Mouse (Mus musculus): ENCODE results near the gene Pcgf1. TPM values are rescaled to one million over a fixed set of nuclear protein-coding genes. Genes with fewer than 3 reads are reported as not detected.

Gene Pcgf1
- total RNA-seq, 2 experiments from 2014 or later, result 7.4 to 9.6 TPM

GRCm38 (mm10) chr6:83122961-83123360 is 45.3 kb downstream of the Pcgf1 start:
- no peak for DNase-seq

DNA sequence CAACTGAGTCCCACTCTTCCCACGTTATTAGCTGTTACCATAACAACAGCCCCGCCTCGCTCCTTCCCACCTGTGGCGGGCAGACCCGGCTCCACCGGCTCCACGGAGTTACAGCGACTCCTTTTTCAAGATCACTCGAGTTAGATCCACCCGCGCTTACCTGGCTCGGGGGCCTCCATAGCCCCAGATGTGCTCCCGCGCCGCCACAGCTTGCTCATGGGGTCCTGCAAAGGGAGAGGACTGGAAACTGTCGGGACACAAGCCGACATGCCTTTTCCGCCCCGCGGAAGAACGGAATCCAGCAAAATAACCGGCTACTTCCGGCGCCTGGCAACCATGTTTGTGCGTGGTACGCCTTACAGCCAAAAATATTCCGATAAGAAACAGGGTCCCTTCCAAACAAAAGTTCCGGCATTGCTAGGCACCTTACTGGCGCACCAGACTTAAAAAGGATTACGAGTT is 47.2 kb downstream of the Pcgf1 start:
- peak; percentile 94 to 95 for DNase-seq

DNA sequence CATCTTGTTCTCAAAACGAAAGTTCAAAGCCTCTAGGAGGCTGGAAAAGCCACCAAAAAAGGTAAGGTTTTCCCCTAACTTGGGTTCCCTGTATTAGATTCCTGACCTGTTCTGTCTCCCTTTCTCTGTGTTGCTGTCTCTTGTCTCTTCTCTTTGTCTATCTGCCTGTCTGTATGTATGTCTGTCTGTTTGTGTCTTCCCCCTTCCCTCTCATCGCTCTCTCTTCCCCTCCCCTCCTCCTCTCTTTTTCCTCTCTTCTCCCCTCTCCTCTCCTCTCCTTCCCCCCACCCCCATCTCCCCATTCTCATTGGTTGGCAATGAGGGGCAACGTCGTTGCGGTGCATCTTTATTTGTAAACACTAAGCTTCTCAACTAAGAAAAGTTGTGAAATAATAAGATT is 47.7 kb downstream of the Pcgf1 start, which contains the start of gene Ino80b:
Gene Ino80b (minus strand): TSS at position 101 of the 400 bp plus-strand sequence.
- DNase-seq, result no peak

DNA sequence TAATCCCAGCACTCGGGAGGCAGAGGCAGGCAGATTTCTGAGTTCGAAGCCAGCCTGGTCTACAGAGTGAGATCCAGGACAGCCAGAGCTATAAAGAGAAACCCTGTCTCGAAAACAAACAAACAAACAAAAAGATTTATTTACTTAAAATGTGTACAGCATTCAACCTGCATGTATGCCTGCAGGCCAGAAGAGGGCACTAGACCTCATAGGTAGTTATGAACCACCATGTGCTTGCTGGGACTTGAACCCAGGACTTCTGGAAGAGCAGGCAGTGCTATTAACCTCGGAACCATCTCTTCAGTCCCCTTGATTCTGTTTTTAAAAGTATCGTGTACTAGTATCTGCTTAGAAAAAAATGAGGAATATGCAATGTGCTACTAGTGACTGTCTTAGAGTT is 49.8 kb downstream of the Pcgf1 start:
- DNase-seq, result no peak

Small RNA genes lying within 50 kb of the gene (microRNA-seq; reads per million reads assigned to microRNA genes)
- gene Mir3470a (0 reads per million in 2 experiments), gene Mir7040 (0 to 0.27 reads per million in 2 experiments)

Other genes with a start within 250 kb of the Pcgf1 start
- gene Sema4f, start 138.1 kb upstream of the Pcgf1 start, total RNA-seq (2021), result under 1 TPM; 0.12 to 0.15 TPM
- under 1 TPM in 1 of 2 experiments, not detected in 1; 0.36 TPM for gene M1ap, start 131.0 kb upstream of the Pcgf1 start, total RNA-seq (2021)
- gene Dok1, start 44.4 kb upstream of the Pcgf1 start, total RNA-seq (2021), result 1 to 10 TPM; 2.7 to 4.7 TPM
- gene Loxl3, start 43.7 kb upstream of the Pcgf1 start, total RNA-seq (2021), result 1 to 10 TPM; 1.7 to 2.3 TPM
- 10 to 100 TPM; 76.3 to 77.2 TPM for gene Aup1, start 23.3 kb upstream of the Pcgf1 start, total RNA-seq (2021)
- 10 to 100 TPM; 31.2 to 32.7 TPM for gene Htra2, start 22.6 kb upstream of the Pcgf1 start, total RNA-seq (2021)
- under 1 TPM; 0.20 to 0.87 TPM for gene Dqx1, start 20.0 kb upstream of the Pcgf1 start, total RNA-seq (2021)
- not detected for gene Tlx2, start 7.6 kb upstream of the Pcgf1 start, total RNA-seq (2021)
- gene Lbx2, start 8.5 kb downstream of the Pcgf1 start, total RNA-seq (2021), result 1 to 10 TPM; 1.3 to 1.5 TPM
- gene Ccdc142, start 23.7 kb downstream of the Pcgf1 start, total RNA-seq (2021), result 1 to 10 TPM; 1.3 to 1.5 TPM
- 1 to 10 TPM in 1 of 2 experiments, under 1 TPM in 1; 0.89 to 1.2 TPM for gene Gm42688, start 23.7 kb downstream of the Pcgf1 start, total RNA-seq (2021)
- 100 to 1,000 TPM; 124 to 135 TPM for gene Mrpl53, start 31.2 kb downstream of the Pcgf1 start, total RNA-seq (2021)
- gene Mogs, start 37.6 kb downstream of the Pcgf1 start, total RNA-seq (2021), result 10 to 100 TPM in 1 of 2 experiments, 1 to 10 TPM in 1; 9.3 to 10.3 TPM
- gene Wbp1, start 43.7 kb downstream of the Pcgf1 start, total RNA-seq (2021), result 10 to 100 TPM; 68.8 to 74.6 TPM
- gene Ino80b, start 47.6 kb downstream of the Pcgf1 start, total RNA-seq (2021), result 10 to 100 TPM; 11.9 to 15.7 TPM
- 1 to 10 TPM; 3.5 to 5.9 TPM for gene Rtkn, start 57.6 kb downstream of the Pcgf1 start, total RNA-seq (2021)
- 1 to 10 TPM; 1.6 to 1.8 TPM for gene Wdr54, start 78.5 kb downstream of the Pcgf1 start, total RNA-seq (2021)
- under 1 TPM; 0.12 to 0.18 TPM for gene 1700003E16Rik, start 78.5 kb downstream of the Pcgf1 start, total RNA-seq (2021)
- gene Dctn1, start 88.1 kb downstream of the Pcgf1 start, total RNA-seq (2021), result 100 to 1,000 TPM; 130 to 133 TPM
- under 1 TPM in 1 of 2 experiments, not detected in 1; 0.08 TPM for gene Slc4a5, start 142.0 kb downstream of the Pcgf1 start, total RNA-seq (2021)
- 1 to 10 TPM; 2.3 to 3.8 TPM for gene Mthfd2, start 248.0 kb downstream of the Pcgf1 start, total RNA-seq (2021)
- 10 to 100 TPM; 23.8 to 26.6 TPM for gene Mob1a, start 248.1 kb downstream of the Pcgf1 start, total RNA-seq (2021)

Measured in heart, adult 18-20 months (tissue).